Mouse (Mus musculus) lung, postnatal 4 days (tissue): ENCODE data around the gene Arsb.
A peak's percentile ranks its signal among the peaks of the same experiment; 100 is the strongest.
"Not testable (repeated sequence)": the region's sequence is repeated elsewhere in the genome, so short reads cannot be mapped to it uniquely, and the experiment has no call there.

Experiments used
- DNase-seq, 2 experiments: peaks; one replicate each; pipeline ENCODE4 v3.0.0; 2021

Arsb gene

DNA sequence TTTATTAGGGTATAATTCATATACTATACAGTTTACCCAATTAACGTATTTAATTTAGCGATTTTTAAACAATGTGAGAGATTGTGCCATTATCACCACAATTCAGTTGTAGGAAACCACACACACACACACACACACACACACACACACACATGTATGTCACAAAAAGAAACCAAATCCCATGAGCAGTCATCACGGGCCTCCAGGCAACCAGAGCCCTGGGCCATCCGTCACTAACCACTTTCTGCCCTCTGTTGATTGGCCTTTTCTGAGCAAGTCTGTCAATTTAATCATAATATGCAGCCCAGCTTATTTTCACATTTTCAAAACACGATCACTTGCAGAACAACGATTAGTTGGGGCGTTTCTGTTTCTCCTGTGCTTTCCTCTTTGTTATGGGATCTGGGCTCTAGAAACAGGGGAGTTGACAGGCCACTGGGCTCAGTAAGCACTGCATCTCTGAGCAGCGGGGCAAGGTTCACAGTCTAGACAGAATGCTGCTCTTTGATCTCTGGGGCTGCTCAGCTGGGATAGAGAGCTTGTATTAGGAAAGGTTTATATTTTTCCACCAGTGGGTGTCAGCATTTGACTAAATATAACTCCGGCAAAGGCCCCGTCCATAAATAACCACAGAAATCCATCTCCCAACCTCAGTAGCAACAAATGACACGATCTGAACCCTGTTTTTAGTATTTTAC lies 21.7 kb downstream of the Arsb start:
- peak in 1 of 2 experiments; percentile 41 for DNase-seq

DNA sequence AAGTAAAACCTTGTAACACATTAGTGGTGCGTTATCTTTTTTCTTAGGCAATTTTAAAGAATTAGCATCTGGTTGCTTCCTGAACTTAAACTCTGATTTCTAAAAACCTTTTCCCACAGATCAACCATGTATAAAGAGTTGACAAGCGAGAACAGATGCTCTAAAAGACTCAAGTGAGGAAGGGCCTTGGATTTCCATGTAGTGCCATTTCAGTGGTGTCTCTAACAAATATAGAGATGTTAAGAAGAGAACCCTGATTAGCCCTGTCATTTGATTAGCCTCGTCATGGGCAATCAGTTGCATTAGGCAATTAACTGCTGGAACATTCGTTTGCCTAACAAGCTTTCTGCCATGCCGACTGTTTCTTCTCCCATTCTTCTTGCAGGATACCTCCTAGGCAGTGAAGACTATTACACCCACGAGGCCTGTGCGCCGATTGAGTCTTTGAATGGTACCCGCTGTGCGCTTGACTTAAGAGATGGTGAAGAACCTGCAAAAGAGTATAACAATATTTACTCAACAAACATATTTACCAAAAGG lies 22.3 kb downstream of the Arsb start:
- no peak for DNase-seq

DNA sequence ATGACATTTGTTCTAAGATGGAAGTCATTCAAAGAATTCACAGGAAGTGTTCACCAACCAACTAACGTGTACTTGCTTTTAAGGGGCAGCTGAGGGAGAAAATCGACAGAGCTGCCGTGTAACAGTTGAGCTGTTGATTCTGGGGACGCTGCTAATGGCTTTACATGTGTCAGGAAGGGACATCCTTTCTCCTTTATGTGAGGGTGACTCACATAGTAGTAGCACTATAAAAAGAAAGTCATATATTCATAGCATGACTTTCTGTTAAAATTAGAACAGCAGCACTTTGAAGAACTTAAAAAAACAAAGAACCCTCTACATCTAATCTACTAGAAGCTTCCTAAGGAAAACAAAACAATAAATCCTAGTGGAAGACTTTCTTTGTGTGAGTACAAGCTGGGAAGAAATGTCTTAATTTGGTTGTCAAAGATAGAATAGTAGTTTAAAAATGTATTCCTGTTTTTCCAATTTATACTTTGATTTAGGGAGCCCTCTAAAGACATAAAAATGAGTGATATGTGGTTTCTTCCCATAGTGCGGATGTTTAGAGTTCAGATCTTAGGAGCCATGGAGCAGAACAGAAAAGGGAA lies 25.7 kb downstream of the Arsb start:
- no peak for DNase-seq

DNA sequence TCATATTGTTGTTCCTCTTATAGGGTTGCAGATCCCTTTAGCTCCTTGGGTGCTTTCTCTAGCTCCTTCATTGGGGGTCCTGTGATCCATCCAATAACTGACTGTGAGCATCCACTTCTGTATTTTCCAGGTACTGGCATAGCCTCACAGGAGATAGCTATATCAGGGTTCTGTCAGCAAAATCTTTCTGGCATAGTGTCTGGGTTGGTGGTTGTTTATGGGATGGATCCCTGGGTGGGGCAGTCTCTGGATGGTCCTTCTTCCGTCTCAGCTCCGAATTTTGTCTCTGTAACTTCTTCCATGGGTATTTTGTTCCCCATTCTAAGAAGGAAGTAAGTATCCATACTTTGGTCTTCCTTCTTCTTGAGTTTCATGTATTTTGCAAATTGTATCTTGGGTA lies 38.9 kb downstream of the Arsb start:
- not testable (repeated sequence) for DNase-seq

DNA sequence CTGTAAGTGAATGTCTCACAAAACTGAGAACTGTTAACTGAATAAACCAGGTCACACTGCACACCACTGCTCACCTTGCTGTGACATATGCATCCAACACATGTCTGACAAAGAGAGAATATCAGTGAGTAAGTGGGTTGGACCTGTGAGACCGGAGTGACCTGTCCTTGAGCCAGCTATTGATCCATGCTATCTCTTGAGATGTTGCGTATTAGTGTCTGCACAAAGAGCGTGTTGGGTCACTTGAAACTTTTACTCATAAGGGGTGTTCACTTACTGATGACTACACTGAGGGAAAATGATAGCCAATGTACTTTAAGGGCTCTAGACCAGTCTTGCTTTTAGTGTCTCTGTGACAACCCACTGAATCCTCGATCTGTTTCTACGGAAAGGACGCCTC lies 42.7 kb downstream of the Arsb start:
- no peak for DNase-seq

DNA sequence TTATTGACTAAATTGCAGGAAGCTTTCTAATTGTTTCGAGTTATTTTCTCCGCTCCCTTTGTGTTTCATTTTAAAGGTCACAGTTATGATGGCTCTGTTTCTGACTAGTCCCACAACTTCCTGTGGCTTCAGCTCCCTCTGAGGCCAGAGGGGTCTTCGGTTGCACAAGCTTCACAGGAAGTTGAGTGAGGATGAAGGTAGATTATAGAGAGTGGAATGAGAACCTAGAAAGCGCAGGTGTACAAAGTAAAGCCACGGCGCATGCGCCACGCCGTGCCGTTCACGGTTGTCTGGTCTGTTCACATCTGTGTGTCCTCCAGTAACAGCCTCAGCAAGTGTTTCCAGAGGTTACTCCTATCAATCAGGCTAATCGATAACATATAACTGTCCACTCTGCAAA lies 43.2 kb downstream of the Arsb start:
- DNase-seq = no peak

DNA sequence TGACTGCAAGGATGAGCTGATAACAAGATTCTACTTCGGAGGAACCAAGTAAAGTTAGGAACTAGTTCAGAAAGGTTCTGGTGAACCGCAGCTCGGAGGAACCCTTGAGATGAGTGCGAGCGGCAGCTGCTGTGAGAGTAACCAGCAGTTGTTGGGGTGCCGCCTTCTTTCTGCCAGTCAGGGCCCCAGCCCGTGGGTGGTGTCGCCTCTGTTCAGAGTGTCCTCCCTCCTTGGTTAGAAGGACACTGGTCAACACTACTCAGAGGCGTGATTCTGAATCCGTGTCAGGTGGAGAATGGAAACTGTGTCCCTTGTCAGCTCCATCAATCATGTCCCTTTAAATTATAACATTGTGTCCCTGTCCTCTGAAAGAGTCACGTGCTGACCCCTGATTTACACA lies 43.7 kb downstream of the Arsb start:
- DNase-seq = no peak

DNA sequence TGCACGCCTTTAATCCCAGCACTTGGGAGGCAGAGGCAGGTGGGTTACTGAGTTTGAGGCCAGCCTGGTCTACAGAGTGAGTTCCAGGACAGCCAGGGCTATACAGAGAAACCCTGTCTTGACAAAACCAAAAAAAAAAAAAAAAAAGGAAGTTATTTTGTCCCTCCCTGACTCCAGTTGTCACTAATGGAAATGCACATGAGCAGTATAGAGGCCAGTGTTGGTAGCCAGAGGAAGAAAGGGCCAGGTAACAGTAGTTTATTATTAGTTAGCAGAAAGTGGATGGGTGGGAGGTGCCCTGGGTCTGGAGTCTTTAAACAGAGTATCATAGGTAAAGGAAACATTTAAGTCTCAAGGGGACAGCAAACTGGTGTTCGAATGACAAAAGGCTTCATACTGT lies 44.7 kb downstream of the Arsb start:
- DNase-seq = no peak

DNA sequence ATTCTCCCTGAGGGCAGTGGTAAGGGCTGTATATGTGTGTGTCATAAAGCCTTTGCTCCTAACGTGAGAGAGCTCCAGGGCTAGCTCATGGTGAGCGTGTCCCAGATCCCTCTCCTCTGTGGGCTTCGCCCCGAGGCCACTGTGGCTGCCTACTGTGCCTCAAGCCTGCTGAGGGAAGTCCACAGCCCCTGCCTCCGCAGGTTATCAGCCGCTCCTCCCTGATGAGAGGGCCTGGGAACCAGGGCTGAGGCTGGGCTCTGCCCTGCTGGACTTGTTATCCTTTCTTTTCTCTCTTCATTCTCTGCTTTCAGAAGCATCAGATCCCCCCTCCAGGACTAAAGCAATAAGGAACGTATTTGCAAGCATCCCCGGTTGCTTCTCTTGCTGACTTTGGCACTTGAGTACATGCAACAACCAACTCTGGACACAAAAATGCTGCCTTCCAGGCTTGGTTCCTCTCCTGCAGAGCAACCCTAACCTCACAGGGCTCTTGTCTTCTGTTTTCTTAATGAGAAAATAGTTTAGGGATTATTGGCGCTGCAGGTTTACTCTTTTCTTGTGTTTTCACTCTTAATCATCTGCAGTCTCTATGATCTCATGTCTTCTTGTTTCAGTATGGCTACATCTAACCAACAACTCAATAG lies 45.4 kb downstream of the Arsb start:
- no peak for DNase-seq

DNA sequence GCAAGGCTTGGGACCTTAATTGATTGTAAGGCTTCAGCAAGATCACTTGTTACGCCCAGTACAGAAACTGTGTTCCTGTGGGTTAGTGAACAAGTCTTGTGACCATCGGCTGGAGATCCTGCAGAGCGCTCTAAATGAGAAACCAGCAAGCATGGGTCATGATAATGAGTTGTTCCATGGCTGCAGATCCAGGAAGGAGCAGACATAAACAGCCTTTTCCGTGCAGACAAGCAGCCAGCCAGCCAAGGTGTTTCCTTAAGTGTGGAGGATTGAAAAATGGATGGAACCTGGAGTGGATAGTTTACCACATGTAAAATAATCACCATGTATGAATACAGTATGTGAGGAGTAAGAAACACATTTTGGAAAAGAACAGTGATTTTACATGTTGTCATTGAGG lies 48.7 kb downstream of the Arsb start:
- DNase-seq = no peak

DNA sequence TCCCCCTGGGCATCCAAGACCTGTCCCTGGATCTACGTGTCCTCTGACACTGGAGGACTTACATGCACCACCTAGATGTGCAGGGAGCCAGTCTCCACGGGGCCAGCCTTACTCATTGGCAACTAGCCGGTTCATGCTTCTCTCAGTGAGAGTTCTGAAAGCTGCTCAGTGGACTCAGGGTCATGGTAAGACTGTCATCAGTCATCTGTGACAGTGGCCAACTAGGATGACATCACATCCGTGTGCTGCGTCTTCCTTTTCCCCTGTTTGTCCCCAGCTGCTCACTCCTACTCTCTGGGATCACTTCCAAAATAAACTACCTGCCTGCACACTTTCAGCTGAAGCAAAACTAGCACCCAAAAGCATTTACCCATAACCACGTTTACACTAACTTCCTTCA lies 50.6 kb downstream of the Arsb start:
- DNase-seq = peak in 1 of 2 experiments; percentile 26

DNA sequence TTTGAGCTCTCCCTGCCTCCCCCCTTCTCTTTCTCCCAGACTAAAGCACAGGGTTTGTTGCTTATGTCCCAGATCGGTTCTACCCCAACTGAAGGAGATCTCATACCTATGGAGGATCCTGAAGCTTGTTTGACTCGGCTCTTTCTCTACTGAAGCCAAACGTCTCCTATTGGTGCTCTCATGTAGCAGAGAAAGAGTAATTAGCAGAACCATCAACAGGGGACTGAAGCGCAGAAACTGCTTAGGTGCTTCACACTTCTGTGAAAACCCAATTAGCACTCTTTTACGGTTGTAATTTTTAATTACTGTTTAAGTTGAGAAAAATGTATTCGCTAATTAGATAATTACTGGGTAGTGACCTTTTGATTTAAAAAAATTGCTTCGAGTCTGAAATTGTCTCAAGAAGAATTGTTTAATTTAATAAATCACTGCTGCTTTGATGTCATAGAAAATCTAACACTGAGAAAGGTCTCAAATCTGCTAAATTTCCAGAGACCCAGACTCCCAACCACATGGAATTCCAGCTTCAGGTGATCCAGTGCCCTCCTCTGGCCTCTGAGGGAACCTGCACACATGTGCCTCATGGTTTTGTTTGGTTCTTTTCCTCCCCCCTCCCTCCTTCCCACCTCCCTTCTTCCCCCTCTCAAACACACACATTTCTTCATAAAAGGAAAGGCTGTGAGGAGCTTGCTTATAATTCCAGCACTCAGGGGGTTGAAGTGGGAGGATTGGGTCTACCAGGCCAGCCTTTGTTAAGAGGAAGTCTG lies 54.5 kb downstream of the Arsb start:
- DNase-seq = no peak

DNA sequence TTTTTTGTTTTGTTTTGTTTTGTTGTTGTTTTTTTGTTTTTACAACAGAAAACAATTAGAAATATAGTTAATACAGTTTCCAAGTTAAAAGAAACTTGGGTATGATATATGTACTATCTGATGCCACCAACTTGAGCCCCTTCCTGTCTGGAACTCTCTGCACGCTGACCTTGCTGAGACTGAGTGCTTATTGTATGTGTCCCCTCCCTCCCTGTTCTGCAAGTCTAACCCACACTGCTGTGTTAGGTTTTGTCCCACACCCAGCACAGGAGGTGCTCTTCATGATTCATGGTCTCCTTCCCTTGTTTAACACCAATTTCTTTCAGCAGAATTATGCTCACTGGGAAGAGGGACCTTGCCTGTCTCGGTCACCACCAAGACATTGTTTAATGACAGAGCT lies 56.3 kb downstream of the Arsb start:
- no peak for DNase-seq

DNA sequence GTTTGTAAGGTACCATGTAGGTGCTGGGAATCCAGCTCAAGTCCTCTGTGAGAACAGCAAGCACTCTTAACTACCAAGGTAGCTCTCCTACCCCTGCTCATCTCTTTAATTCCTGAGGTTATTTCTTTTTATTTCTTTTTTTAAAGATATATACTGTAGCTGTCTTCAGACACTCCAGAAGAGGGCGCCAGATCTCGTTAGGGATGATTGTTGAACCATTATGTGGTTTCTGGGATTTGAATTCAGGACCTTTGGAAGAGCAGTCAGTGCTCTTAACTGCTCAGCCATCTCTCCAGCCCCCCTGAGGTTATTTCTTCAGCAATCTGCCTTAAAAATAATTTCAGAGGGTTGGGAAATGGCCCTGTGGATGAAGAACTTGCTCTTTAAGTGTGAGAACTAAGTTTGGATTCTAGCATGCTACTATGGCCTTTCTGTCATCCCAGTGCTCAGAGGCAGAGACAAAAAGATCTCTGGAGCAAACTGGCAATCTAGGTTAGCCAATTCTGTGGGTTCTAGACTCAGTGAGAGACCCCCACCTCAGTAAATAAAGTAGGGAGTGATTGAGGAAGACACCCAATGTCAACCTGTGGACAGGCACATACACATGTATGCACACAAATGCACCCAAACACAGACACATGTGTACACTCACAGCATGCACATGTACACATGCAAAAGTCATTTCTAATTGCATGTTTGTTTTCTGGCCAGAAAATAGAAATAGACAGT lies 58.3 kb downstream of the Arsb start:
- no peak for DNase-seq

DNA sequence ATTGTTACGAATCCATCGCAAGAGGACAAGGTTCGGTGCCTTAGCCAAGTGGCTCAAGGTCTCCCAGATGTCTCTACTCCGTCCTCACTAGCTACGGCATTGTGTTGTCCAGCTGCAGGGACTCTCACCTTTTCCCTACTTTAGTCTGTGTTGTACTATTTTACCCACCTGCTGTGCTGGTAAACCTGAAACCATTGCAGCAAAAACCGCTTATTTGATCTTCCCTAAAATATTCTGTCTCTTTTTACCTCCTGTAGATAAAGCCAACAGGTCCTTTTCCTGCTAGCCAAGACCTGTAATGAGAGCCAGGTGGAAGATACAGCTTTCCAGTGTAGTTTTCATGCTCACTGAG lies 58.8 kb downstream of the Arsb start:
- DNase-seq = no peak

DNA sequence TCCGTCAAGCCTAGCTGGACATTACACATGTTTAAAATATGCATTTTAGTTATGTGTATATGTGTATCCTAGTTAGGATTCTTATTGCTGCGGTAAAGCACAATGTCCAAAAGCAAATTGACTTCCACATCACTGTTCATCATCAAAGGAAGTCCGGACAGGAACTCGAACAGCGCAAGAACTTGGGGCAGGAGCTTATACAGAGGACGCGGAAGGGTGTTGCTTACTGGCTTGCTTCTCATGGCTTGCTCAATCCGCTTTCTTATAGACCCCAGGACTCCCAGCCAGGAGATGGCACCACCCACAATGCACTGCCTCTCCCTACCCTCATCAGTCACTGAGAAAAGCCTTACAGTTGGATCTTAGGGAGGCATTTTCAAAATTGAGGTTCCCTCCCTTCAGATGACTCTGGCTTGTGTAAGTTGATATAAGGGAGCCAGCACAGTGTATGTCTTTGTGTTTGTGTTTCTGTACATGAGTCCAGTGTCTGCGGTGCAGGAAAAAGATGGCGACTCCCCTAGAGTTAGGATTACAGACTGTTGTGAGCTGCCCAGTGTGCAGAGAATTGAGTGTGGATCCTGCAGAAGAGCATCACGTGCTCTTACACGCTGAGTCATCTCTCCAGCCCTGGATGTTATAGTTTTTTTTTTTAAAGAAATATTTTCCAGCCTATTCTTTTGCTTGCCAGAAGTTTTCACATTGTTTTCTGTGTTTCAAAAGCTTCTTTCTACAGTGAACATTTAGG lies 66.2 kb downstream of the Arsb start:
- DNase-seq = no peak

DNA sequence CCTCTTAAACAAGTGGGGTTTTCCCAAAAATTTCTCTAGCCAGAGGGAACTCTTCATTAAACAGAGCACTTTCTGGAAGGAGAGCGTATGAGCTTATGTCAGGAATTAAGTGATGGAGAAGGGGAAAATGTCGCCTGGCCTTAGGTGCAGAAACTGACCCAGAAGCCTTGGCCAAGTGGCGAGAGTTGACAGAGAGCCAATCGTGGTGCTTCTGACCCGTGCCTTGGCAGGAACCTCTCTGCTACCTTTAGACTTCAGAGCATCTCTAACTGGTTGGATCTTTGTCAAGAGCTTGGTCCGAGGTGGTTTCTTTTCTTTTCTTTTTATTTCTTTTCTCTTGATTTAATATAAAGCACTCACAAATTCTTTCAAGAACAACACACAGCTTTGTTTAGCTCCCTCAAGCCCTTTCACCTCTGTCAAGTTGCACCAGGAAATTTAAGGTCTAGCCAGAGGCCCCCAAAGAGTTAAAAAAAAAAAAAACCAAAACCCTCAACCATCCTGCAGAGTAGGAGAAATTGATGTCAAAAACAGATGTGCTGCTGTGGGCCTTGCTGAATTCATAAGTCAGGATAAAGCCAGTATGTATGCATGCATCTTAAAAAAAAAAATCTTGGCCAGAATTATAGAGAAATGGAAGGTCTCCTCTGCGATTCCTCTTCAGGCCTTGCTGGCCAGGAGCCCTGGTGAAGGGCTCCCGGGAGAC lies 67.2 kb downstream of the Arsb start:
- no peak for DNase-seq

DNA sequence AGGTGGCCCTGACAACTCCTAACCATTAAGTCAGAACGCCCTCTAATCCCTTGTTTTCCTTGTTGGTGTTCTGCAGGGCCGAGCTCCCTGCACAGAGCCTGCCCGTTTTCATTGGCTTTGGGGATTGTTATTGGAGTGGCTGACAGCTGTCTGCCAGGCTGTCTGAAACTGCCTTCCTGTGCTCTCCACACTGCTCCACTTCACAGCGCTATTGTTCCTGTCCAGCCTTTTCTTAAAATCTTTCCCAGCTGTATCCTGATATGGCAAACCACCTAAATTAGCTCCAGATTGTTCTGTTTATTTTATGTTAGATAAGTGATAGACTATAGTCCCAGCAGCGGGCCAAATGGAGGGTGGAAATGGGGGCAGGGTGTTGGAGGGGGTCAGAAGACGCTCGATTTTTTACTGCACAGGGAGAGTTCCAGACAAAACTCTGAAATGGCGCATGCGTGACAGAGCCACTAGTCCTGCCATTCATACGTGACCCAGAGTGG lies 67.8 kb downstream of the Arsb start:
- DNase-seq = peak; percentile 66 to 83

DNA sequence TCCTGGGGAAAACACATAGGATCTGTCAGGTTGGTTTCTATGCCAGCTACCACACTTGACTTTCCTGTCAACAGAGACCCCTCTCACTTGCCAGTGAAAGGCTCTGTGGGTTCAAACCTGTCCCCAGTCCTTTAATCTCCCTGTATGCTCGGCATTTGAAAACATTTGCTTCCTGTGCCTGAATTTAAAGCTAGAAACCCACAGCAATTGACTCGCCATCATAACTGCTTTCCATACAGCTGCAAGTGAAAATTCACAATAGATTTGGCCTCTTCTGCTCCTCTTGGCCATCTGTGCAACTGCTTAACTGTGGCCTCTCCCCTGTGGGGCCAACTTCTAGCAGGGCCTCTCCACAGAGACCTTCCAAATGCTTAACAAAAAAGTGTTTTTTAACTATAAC lies 68.3 kb downstream of the Arsb start:
- no peak for DNase-seq

DNA sequence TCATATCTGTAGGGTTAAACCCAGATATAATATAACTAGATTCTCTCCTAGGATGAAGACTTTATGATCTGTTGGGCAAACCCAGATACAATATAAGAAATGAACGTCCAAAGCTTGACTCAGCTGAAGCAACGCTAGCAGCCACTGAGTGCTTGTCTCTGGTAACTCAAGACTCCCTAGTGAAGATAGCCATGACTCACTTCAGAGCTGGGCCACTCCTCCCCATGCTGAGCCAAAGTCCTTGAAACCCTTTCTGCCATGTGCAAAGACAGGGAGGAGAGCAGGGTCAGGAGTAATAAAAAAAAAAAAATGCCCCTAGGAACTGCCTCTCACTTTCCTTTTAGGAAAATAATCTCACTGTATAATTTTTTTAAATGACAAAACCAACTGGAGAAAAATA lies 68.7 kb downstream of the Arsb start:
- DNase-seq = no peak

DNA sequence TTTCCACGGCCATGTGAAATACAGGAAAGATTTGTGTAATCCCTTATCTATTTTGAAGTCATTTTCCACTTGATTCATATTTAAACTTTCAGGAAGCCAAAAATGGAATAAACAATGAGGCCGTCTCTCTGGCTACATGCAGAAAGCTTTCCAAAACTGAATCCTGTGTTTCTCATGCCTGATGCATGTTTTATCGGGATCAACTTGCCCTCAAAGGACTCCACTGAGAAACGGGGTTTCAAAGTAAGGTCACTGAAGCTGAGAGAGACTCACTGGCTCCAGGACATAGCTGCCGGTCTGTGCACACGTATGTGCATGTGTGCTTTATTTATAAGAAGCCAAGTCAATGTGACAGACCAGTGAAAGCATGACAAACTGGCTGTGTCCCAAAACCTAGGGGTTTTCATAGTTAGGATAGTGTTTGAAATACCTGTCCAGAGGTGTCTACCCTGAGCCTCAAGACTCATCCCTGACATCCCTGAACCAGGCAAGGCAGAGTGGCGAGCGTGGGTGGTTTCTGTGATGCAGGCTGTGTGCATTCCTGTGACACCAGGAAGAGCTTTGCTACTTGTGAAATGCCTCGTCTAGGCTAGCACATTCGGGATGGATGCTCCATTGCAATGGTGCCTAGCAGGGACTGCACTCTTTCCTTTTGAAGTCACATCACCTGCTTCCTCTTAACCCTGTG lies 75.5 kb downstream of the Arsb start:
- DNase-seq = no peak
